Mouse (Mus musculus) C2C12 (cell line): ENCODE data around the gene Gm43064. TPM values are rescaled to one million over a fixed set of nuclear protein-coding genes. Genes with fewer than 3 reads are reported as not detected.
"Not testable (repeated sequence)": the region's sequence is repeated elsewhere in the genome, so short reads cannot be mapped to it uniquely, and the experiment has no call there.

ENCODE experiments used
- H3K27me3 ChIP-seq: one replicate; pipeline ENCODE4 v1.6.1; 2011; ENCODE audit not compliant: control insufficient read depth, insufficient read depth, insufficient read length
- H3K36me3 ChIP-seq: one replicate; pipeline ENCODE4 v1.6.1; 2011; ENCODE audit not compliant: control insufficient read depth, insufficient read depth
- H3K4me3 ChIP-seq: one replicate; pipeline ENCODE4 v1.5.1; 2011; ENCODE audit warnings: mild to moderate bottlenecking, control low read depth; ENCODE audit not compliant: poor library complexity, insufficient read depth, severe bottlenecking
- H3K79me2 ChIP-seq: one replicate; pipeline ENCODE4 v1.6.1; 2011; ENCODE audit not compliant: control insufficient read depth, insufficient read depth
- H3K79me3 ChIP-seq: one replicate; pipeline ENCODE4 v1.6.1; 2011; ENCODE audit warnings: low read depth, control low read depth
- H3ac ChIP-seq: one replicate; pipeline ENCODE3; 2011; ENCODE audit warnings: low read depth; ENCODE audit not compliant: control insufficient read depth, insufficient read length
- CEBPB ChIP-seq: IDR thresholded peaks from one replicate; pipeline ENCODE4 v1.6.1; 2011; ENCODE audit warnings: low read depth, mild to moderate bottlenecking, control low read depth, moderate library complexity
- CTCF ChIP-seq: IDR thresholded peaks from one replicate; pipeline ENCODE4 v1.5.1; 2011; ENCODE audit not compliant: control insufficient read depth, insufficient read depth, insufficient read length
- FOSL1 ChIP-seq: IDR thresholded peaks from one replicate; pipeline ENCODE4 v1.8.0; 2011; ENCODE audit warnings: mild to moderate bottlenecking, low read length; ENCODE audit not compliant: poor library complexity, insufficient read depth, severe bottlenecking
- MAX ChIP-seq: IDR thresholded peaks from one replicate; pipeline ENCODE4 v1.6.1; 2011; ENCODE audit warnings: mild to moderate bottlenecking, control low read depth
- MYOD1 ChIP-seq: IDR thresholded peaks from one replicate; pipeline ENCODE4 v1.6.1; 2011; ENCODE audit warnings: low read depth; ENCODE audit not compliant: control insufficient read depth, insufficient read length
- MYOG ChIP-seq: IDR thresholded peaks from one replicate; pipeline ENCODE4 v1.6.1; 2011; ENCODE audit not compliant: control insufficient read depth, insufficient read length; ENCODE audit errors: extremely low read depth
- USF1 ChIP-seq: IDR thresholded peaks from one replicate; pipeline ENCODE4 v1.6.1; 2011; ENCODE audit warnings: low read depth, mild to moderate bottlenecking, control low read depth, moderate library complexity
- polyA plus RNA-seq: library from polyadenylated mRNA; unstranded; fragments of >200 nt; fragmentation: generic; extraction: Trizol; gene quantifications from one replicate; pipeline ENCODE4 v1.2.1, GENCODE M21; 2012; ENCODE audit warnings: missing spikeins

Gm43064 gene
- polyA plus RNA-seq, 1 experiment = not detected

DNA sequence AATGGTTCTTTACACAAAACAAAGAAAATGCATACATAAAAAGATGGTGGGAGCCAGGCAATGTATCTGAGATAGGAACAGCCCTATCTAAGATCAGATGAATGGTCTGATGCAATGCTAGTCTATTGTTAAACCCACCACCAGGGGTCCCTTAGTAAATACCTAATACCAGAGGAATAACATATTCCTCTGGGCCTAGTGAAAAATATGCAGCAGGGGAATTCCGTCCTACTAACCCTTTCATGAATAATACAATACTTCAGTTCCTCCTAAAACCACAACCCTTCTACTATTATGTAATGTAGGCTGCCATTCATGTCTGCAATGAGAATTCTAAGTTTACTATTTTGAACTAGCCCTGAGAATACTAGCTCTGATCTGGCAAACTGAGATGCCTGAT, 21.3 kb downstream of the Gm43064 start:
- not testable (repeated sequence) for H3K27me3 ChIP-seq, H3K4me3 ChIP-seq, H3K36me3 ChIP-seq, H3K79me3 ChIP-seq, H3K79me2 ChIP-seq, H3ac ChIP-seq
- TF ChIP-seq CEBPB = peak; percentile 48

DNA sequence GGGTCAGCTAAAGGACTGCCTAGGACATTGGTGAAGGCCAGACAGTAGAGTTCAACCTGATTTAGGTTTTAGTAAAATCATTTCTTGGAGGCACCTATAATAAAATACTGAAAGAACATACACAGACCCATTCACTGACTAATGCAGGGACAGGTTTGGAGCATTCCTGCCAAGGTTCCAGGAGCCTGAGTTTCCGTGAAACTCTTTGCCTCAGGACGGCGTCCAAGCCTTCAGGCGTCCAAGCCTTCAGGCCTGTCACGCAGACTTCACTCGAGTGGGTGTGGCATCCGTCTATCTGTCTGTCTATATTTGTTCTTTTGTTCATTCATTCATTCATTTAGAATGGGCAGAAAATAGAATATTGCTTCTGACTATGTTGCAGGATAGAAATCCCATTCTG, 21.8 kb downstream of the Gm43064 start:
- H3K79me2 ChIP-seq = no peaks in the 10 kb centered on the region
- no peak overlapping the region for H3ac ChIP-seq
- no peak for TF ChIP-seq CEBPB
- TF ChIP-seq FOSL1 = no peak
- TF ChIP-seq MAX = no peak
- TF ChIP-seq MYOD1 = no peak
- TF ChIP-seq CTCF = no peak
- no peak for TF ChIP-seq MYOG
- no peak for TF ChIP-seq USF1
- H3K4me3 ChIP-seq = no peak overlapping the region
- no peaks in the 10 kb centered on the region for H3K36me3 ChIP-seq
- H3K27me3 ChIP-seq = no peaks in the 10 kb centered on the region
- no peaks in the 10 kb centered on the region for H3K79me3 ChIP-seq

GRCm38 (mm10) chr3:103832426-103832825, 23.1 kb downstream of the Gm43064 start, which contains the start of gene Bcl2l15:
Gene Bcl2l15 (plus strand): TSS chr3:103832601.
- TF ChIP-seq CEBPB (no peak), MAX (no peak), MYOD1 (no peak), USF1 (no peak), FOSL1 (no peak), CTCF (no peak), MYOG (no peak)
- Histone ChIP-seq H3K79me2 (no peaks in the 10 kb centered on the region), H3K36me3 (no peaks in the 10 kb centered on the region), H3K79me3 (no peaks in the 10 kb centered on the region), H3ac (no peak within 1 kb of the TSS), H3K27me3 (no peaks in the 10 kb centered on the region), H3K4me3 (no peak within 1 kb of the TSS)

DNA sequence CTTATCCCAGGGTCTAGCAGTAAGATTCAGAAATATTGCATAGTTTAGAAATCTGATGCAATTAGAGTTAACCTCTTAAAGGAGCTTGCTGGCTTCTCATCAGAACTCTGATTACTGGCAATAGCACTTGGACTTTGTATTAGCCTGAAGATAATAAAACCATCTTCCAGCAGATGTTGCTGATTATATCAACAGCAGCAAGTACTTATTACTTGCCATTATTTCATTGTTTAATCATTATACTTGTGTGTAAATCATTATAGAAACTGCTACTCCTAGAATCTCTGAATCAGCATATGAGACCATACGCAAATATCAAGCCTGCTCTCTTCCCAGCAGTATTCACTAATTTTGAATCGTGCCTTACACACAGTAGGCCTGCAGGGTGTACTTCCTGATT, 24.6 kb downstream of the Gm43064 start:
- Histone ChIP-seq H3K79me3 (no peaks in the 10 kb centered on the region), H3K36me3 (no peaks in the 10 kb centered on the region), H3ac (no peak overlapping the region), H3K27me3 (no peaks in the 10 kb centered on the region), H3K4me3 (no peak overlapping the region), H3K79me2 (no peaks in the 10 kb centered on the region)
- TF ChIP-seq MAX (no peak), MYOG (no peak), MYOD1 (no peak), CEBPB (no peak)

DNA sequence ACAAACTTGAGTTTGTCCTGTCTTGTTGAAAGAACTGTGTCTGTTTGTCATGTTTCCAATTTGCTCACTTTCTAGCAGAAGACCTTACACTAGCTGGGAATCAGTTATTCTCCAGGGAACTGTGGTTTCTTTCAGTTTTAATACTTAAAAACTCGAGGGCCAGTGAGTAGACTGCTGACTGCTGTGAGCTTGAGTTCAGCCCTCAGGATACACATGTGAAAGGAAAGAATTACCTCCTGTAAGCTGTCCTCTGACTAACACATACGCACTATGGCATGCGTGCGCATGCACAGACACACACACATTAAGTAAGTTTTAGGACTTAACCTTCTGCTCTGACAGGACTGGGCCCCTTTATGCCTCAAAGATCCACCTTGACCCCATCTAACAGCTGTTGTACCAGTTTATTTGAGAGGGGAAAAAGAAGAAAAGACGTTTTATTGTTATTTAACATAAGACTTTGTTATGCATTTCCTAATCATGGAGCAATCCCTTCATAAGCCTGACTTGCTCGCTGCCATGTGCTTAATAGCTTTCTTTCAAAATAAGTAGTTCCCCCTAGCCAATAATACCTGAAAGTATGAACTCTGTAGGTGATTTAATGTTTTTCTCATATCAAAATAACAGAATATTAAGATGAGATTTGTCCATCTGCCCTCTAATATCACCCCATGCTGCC, 26.0 kb downstream of the Gm43064 start:
- Histone ChIP-seq H3ac (no peak overlapping the region), H3K27me3 (no peaks in the 10 kb centered on the region), H3K36me3 (no peaks in the 10 kb centered on the region), H3K79me2 (no peaks in the 10 kb centered on the region), H3K4me3 (no peak overlapping the region), H3K79me3 (no peaks in the 10 kb centered on the region)
- TF ChIP-seq USF1 = no peak

DNA sequence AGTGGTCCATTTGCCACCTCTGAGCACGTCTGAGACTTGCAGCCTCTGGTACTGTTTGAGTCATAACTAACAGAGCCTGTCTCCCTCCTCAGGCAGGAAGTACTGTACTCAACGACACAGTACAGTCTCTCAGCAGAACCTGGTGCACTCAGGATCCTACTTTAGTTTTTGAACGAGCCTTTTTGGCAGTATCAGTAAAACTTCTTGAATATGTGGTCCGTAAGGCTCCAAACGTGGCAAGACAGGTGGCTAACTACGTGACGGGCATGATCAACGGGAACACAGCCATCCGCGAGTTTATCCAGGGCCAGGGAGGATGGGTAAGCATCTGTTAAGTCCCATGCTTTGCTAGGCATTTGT, 26.6 kb downstream of the Gm43064 start:
- no peak overlapping the region for H3K4me3 ChIP-seq
- H3K79me3 ChIP-seq = no peaks in the 10 kb centered on the region
- H3ac ChIP-seq = no peak overlapping the region
- no peaks in the 10 kb centered on the region for H3K36me3 ChIP-seq
- H3K27me3 ChIP-seq = no peaks in the 10 kb centered on the region
- no peaks in the 10 kb centered on the region for H3K79me2 ChIP-seq
- TF ChIP-seq MYOG (no peak), MAX (no peak), CTCF (no peak), MYOD1 (no peak), FOSL1 (no peak), CEBPB (no peak)
